Mouse (Mus musculus) embryo, embryonic 9.5 days (tissue): ENCODE results near the gene Olfr1143.

Experiments used
- DNase-seq: peaks from one replicate; pipeline ENCODE4 v3.0.0-alpha.2; 2017; ENCODE audit errors: extremely low spot score

Olfr1143 gene

DNA sequence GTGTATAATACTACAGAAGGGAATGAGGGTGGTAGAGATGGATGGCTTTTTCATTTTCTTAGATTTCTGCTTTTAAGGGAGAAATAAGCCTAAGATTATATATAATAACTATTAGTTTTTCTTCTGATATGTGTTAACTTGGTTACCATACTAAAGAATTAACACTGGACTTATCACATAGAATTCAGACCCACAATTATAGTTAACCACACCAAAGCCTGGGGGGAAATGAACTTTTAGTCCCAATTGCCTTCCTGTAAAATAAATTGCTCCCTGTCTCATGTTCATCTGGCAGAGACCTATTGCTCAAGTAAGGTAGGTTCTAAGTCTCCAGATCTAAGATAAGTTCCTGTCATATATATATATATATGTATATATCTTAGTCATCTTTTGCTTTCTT, at the start of gene Olfr1143:
Gene Olfr1143, plus strand, starts transcription at position 301 of the 400 bp plus-strand sequence.
- no peak for DNase-seq

DNA sequence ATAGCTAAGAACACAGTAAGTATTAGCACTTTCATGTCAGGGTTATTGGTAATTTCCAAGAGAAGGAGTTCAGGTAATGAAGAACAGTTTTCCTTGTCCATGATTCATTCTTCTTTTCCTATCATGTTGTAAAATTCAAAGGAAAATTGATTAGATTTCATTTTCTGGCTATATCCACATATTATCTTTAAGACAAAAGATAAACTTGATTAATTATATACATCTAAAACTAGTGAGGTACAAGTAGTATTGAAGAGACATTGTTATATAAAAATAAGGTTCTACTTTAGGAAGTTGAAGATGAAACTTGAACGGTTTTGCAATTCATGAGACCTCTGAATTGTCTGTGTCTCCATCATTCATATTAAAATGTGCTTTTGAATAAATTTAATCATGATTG, 46.5 kb upstream of the Olfr1143 start, which contains the start of gene Olfr1141:
Gene Olfr1141, minus strand, starts transcription at position 101 of the 400 bp plus-strand sequence.
- no peak for DNase-seq

DNA sequence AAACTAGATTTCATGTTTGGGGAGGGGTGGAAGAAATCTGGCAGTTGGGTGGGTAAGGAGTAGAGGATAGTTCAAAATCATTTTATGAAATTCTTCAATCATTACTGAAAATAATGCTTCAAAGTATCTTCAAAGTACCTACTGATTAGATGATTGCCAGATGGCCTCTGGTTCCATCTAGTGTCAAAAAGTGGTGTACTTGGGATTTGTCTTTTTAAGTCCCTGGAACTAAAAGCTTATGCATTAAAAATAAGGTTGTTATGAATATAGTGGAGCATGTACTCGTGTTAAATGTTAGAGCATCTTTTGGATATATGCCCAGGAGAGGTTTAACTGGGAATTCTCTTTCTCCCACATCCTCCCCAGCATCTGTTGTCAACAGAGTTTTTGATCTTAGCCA, 24.2 kb upstream of the Olfr1143 start:
- no peak for DNase-seq

DNA sequence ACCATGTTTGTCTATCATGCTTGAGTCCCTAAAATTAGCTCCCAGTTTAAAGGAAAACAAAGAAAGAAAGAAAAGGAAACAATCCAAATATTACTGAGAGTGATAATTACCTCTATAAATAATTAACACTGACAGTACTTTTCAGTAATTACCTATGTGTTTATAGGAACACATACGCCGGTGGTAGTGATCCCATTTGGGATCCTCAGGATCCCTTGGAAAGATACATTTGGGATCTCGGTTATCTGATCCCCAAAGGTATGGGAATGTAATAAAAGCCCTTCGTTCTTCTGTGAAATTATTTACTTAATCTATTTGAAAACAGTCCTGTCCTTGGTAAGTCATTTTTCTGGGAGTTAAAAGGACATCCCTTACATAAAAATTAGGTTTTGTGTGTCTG, 21.2 kb upstream of the Olfr1143 start, which contains the start of gene Olfr152:
Gene Olfr152, plus strand, starts transcription at position 301 of the 400 bp plus-strand sequence.
- no peak for DNase-seq

DNA sequence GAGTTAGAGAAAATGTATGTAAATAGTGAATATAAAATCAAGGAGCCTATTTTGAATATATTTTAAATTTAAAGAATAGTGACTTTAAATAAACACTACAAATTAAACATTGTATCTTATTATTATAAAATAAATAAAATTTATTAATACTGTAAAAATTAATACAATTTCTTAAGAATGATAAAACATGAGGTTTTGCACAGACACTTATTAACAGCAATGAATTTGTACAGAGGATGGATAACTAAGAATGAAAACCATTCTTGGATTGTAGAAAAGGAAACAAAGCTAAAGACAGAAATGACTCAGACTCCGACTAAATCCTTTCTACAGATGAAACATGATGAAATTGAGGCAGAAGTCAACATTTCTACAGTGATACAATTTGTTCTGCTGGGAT, 9.1 kb downstream of the Olfr1143 start, which contains the start of gene Olfr1145:
Gene Olfr1145, plus strand, starts transcription at position 301 of the 400 bp plus-strand sequence.
- no peak for DNase-seq

DNA sequence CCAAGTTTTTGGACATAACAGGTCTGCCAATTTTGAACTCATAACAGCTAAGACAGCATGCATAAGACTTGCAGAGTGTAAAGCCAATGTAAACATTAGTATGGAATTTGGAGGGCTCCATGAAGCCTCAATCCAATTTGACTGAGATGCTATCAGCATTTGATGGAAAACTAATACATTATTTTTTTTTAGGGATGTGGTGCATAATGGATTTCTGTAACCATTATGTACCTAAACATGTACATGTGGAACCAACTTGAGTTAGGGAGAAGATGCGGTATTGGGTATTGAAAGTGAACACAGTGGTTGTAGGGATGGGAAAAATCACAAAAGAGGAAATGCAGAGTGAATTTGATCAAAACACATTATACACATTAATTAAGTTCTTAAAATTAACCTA, 29.8 kb downstream of the Olfr1143 start, which contains the start of gene Olfr1148:
Gene Olfr1148, plus strand, starts transcription at position 301 of the 400 bp plus-strand sequence.
- no peak for DNase-seq

DNA sequence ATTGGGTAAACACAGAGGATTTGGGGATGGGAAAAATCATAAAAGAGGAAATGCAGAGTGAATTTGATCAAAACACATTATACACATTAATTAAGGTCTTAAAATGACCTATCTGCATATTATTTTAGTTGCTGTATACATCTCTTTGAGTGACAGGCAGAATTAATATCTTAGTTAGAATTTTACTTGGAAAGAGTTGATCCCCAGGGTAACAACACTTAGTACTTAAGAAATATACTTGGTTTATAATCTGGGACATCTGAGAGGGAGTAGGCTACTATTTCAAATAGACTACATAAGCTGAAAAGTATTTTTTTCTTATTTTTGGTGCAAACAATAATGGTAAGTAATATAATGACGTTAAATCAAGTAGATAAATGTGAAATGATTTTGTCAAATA, 43.3 kb downstream of the Olfr1143 start, which contains the start of gene Olfr1150-ps1:
Gene Olfr1150-ps1, plus strand, starts transcription at position 301 of the 400 bp plus-strand sequence.
- DNase-seq = no peak
